Mouse (Mus musculus) brain, embryonic 18.5 days (tissue): ENCODE results near the gene Srsf2.
A peak's percentile ranks its signal among the peaks of the same experiment; 100 is the strongest.
"Not testable (repeated sequence)": the region's sequence is repeated elsewhere in the genome, so short reads cannot be mapped to it uniquely, and the experiment has no call there.

Experiments used
- DNase-seq: peaks from one replicate; pipeline ENCODE4 v3.0.0-alpha.2; 2012; ENCODE audit warnings: low read depth, low spot score

Srsf2 gene

GRCm38 (mm10) chr11:116827534-116828165, 25.2 kb downstream of the Srsf2 start, which contains the start of gene Mxra7:
Gene Mxra7 (minus strand): TSS chr11:116828046.
- DNase-seq: no peak

GRCm38 (mm10) chr11:116826550-116827504, 26.1 kb downstream of the Srsf2 start:
- no peak for DNase-seq

DNA sequence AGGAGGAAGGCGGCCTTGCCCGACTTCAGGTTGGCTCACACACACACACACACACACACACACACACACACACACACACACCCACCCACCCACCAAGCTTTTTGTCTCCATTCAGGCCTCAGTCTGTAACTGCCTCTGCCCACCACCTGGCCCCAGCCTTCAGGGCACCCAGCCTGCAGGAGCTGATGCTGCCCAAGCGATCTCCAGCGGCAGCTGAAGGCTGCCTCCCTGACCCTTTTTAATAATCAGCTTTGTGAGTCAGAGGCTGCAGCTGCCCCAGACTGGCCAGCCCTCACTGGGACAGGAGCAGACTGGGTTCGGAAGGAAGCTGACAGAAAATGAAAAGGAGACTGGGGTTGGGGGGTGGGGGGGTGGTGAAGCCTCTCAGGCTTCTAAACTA, 27.7 kb downstream of the Srsf2 start:
- no peak for DNase-seq

- DNase-seq: not testable (repeated sequence)
These were observed 29.0 kb downstream of the Srsf2 start for GRCm38 (mm10) chr11:116823885-116824284.

GRCm38 (mm10) chr11:116823255-116823654, 29.6 kb downstream of the Srsf2 start:
- DNase-seq: no peak

DNA sequence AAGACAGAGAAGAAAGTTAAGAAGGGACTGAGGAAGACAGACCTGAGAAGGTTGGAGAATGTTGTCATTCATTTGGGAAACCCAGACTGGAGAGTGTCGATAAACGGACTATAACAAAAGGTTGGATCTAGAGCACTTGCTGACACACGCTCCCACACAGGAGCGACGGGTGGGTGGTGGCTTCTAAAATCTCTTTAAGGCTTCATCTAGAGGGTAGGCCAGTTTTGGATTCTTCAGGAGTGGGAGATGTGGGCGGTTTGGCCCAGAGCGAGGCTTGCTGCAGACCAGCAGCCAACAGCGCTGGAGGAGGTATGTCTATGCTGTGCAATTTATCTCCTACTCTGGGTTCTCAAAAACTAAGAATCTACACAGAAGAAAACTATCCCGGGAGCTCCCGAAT, 30.3 kb downstream of the Srsf2 start:
- DNase-seq: no peak

DNA sequence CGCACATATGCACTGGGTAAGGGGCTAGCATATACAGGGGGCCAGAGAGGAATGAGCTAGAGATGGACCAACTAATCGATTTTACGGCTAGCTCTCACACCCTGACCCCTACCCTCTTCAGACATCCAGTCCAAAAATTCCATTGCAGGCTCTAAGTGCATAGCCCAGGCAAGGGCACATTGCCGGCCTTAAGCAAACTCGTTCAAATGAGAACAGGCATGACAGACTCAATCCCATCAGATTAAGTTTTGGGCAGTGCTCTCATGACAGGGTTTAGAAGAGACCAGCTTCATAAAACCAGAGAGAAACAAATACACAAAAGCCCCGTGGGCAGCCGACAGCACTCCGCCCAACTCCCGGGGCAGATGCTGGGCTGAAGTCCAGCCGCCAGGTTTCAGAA, 30.7 kb downstream of the Srsf2 start:
- no peak for DNase-seq

DNA sequence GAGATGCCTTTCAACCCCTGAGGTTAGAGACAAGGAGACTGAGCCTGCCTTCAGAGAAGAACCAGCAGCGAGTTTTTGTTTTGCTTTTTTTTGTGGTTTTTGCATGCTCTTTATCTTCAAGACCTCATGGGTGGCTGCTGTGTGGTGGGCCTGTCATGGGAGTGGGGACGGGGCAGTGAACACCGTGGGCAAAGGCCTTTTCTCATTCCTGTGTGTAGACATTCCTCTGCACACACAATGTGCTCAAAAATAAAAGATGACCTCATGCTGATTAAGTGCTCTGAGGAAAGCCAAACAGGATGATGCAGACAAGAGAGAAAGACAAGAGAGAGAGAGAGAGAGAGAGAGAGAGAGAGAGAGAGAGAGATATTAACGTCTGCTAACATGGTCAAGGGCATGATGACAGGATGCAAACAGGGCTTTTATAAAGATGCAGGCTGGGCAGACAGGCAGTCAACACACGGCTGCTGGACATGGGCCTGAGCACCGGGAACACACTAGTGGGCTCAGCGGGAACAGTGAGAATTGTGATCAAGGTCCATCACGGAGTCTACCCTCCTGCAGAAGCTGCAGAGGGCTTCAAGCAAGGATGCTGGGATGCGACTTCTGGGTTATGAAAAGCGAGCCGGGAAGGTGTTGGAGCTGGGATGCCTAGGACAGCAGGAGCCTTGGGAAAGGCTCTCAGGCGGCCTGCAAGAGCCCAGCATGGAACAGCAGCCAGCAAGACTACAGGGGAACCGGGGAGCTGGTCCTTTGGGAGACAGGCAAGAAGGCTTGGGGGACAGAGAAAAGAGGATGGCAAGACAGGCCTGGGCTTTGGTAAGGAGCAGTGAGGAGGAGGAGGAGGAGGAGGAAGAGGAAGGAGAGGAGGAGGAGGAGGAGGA, 31.6 kb downstream of the Srsf2 start:
- DNase-seq: no peak

DNA sequence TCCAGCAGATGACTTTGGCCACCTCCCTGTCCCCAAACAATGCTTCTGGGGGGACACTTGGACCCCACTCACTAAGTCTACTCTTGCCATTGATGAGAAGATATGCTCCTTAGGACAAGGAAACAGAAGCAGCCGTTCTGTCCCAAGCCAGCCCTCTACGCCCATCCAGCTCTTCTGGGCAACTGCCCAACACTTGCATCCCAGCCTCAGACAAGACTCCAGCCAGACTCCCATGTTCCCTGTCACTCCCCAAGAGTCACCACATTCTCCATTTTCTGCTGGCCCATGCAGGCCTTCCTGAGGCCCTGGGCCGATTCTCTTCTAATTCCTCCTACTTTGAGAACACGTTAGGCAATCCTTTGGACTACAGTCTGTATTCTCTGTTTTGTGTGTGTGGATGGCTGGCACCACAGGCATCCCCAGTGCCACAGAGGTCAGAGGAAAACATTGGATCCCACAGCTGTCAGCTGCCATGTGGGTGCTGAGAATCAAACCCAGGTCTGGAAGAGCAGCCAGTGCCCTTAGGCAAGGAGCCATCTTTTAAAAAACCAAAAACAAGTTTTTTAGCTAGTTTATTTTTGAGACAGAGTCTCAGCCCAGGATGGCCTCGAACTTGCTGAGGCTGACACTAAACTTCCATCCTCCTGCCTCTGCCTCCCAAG, 32.8 kb downstream of the Srsf2 start:
- no peak for DNase-seq

DNA sequence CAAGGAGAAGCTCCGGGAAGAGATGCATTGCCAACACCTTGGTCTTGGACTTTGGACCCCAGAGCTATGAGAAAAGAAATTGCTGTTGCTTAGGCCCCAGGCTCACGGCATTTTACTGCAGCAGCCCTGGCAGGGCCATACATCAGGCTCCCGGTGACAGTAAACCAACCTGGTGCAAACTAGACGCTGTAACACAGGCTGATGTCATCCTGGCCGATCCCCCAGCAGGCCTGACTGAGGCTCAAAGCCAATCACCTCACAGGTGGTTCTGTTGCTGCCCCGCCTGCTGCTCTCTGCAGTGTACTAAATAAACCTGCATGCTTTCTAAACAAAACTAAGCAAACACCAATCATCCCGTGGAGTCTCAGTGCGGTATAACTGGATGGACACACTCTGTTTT, 34.2 kb downstream of the Srsf2 start:
- DNase-seq: no peak

- DNase-seq: no peak
These were observed 35.3 kb downstream of the Srsf2 start for GRCm38 (mm10) chr11:116817567-116817966.

DNA sequence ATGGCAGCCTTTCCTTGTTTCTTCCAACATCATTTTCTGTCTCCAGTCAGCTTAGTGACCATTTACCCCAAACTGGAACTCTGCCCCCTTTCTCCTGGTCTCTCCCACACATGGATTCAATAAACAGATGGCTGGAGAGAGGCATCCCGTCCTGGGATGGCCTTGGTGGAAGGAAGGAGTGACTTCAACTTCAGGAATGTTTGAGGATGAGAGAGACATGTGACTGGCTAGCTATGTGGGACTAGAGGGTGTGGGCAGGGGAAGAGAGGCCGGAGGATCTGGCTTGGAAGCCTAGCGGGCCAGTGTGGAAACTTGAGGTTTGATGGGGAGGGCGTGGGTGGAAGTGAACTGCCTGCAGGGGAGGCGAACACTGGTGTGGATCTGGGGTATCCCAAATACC, 36.1 kb downstream of the Srsf2 start:
- no peak for DNase-seq

- DNase-seq: no peak
These were observed 37.9 kb downstream of the Srsf2 start for GRCm38 (mm10) chr11:116814884-116815415.

DNA sequence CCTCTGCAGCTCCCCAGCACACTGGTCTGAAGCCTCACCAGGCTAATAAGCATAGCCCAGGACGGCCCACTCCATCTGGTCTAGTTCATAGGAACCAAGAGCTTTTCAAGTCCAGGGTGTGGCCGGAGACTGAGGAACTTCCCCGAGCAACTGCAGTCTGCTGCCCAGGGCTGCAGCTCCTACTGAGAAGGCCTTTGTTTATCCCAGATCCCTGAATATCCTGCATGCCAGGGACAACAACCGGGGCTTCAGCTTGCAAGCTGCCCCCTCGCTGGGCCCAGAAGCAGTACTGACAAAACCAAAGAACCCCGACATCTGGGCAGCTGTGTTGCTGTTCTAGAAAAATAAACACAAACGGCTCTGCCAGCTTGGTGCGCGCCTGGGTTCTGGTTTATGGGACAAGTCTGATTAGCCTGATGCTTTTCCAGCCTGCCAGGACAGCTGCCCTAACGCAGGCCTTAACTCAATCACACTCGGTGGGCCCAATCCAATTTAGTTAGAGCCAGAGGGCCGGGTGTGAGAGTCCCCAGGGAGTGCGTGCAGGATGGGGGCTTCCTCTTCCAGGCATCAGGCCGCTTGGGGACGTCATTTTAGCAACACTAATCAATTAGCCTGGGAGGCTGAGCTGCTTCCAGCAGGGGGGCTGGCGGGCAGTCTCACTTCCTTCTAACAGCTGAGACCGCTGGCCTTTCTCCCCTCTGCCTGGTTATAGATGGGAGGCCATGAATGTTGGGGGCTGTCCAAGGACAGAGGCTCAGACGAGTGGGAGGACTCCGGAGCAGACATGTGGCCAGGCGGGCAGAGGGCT, 38.6 kb downstream of the Srsf2 start:
- peak; percentile 16 for DNase-seq

- DNase-seq: no peak
These were observed 39.3 kb downstream of the Srsf2 start for GRCm38 (mm10) chr11:116813610-116814009.

DNA sequence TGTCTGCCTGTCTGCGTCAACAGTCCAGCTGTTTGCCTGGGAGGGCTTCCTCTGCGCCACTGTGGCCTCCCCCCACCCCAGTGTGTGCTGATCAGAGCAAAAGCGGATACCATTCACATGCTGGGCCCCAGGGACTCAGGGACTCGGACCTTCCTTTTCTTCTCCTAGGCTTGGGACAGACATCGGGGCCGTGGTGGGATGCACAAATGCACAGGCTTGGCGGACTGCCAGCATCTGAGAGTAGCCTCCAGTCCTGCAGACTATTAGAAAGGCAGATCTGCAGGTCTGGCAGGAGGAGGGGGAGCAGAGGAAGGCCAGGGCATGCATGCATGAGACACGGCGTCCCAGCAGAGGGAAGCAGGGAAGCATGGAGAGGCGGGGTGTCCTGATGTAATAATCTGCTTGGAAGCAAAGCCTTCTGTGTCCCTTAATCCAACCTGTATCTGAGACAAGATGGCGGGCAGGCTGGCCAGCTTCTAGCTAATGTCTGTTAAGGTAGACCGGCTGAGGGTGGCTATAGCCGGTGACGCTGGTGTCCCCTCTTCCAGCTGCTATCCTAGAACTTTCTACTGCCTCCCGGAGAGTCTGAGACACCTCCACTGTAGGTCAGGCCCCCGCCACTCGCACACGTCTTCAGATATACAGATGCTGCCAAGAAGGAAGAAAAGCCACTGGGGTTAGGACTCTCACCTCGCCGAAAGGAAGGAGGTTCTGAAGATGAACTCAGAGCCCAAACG, 39.9 kb downstream of the Srsf2 start:
- no peak for DNase-seq

DNA sequence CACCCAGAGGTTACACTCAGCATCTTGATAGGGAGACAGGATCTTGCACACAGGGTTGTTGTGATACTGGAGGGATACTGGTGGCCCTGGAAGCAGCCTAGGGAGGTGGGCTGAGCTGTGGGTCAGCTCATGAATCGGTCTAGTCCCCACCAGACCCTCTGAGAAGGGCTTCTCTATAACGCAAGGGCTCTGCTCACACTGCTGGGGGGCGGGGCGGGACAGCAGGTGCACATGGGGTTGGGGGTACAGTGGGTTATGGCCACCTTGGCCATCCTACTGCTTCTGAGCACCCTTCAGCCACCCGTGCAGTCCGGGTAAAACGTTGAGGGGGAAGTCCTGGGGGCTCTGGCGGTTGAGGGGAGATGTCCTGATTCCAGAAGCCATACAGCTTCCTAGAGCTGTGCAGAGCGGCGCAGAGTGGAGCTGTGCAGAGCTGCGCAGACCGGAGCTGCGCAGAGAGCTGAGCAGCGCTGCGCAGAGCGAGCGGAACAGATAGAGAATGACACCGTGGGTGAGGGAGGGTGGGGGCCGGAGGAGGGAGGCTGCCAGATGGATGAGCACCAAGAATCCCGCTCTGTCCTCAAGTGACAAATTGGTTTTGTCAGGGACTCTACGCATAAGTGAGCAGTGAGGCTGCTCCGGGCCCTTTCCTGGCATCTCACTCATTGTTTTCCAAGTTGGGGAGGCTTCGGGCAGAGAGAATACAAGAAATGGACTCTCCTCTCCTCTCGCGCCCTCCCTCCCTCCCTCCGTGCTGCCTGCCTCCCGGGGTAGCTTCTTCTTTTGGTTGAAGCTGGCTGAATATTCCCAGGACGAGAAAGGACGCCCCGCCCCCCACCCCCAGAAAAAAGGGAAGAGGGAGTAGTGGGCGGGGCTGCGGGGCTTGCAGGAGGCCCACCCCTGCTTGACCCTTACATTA, 41.7 kb downstream of the Srsf2 start:
- DNase-seq: peak; percentile 82

- DNase-seq: peak; percentile 52
These were observed 42.4 kb downstream of the Srsf2 start for GRCm38 (mm10) chr11:116810528-116810927.
